Mouse (Mus musculus): ENCODE results near the gene Gfap. TPM values are rescaled to one million over a fixed set of nuclear protein-coding genes. Genes with fewer than 3 reads are reported as not detected.
A peak's percentile ranks its signal among the peaks of the same experiment; 100 is the strongest.

Gfap gene
- polyA plus RNA-seq, 1 experiment from 2014 or later: not detected

- ATAC-seq (ENCODE audit: low FRiP score, low read depth): no peak
- WGBS: 85% methylated on average over 4 of the region's 4 CpGs
- Histone ChIP-seq H3K9me3 (no peaks in the 10 kb centered on the region), H3K4me1 (peaks cover 6% of the 10 kb centered on the region; the same call in 1 of the 2 replicates), H3K4me3 (no peak overlapping the region), H3K9ac (replicated peaks) (no peak overlapping the region), H3K27me3 (peaks cover 67% of the 10 kb centered on the region), H3K4me2 (replicated peaks) (no peak overlapping the region), H3K27ac (replicated peaks) (no peak overlapping the region), H3K36me3 (no peaks in the 10 kb centered on the region)
Observed at GRCm38 (mm10) chr11:102894716-102895115, 6.0 kb downstream of the Gfap start.

DNA sequence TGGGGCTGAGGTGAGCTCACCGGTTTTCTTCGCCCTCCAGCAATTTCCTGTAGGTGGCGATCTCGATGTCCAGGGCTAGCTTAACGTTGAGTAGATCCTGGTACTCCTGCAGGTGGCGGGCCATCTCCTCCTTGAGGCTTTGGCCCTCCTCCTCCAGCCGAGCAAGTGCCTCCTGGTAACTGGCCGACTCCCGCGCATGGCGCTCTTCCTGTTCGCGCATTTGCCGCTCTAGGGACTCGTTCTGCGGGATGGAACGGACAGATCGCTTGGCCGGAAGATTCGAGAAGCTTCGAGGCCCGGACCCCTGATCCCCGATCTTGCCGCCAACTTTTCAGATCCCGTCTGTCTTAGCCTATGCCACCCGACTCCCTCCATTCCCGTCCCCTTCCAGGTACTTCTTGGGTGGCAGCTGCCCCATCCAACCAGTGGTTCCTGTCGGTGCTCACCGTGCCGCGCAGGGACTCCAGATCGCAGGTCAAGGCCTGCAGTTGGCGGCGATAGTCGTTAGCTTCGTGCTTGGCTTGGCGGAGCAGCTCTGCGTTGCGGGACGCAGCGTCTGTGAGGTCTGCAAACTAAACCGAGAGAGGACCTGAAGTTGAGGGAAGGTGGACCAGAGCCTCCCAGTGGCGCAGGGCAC is 7.6 kb downstream of the Gfap start:
- H3K9ac ChIP-seq (replicated peaks): 0 out of 2 replicates have a peak overlapping the region, but pooled peaks have one; percentile 11
- ATAC-seq (ENCODE audit: low FRiP score, low read depth): no peak
- no peaks in the 10 kb centered on the region for H3K36me3 ChIP-seq
- H3K27ac ChIP-seq (replicated peaks): no peak overlapping the region
- peak overlapping the region; percentile 39 for H3K4me2 ChIP-seq (replicated peaks)
- H3K9me3 ChIP-seq: no peaks in the 10 kb centered on the region
- H3K4me1 ChIP-seq: peaks cover 6% of the 10 kb centered on the region; the same call in 1 of the 2 replicates
- peak overlapping the region; percentile 26 for H3K4me3 ChIP-seq
- H3K27me3 ChIP-seq: peaks cover 68% of the 10 kb centered on the region
- 5% methylated on average over 43 of the region's 43 CpGs for WGBS

- ATAC-seq (ENCODE audit: low FRiP score, low read depth): no peak
- no peak overlapping the region for H3K27ac ChIP-seq (replicated peaks)
- H3K27me3 ChIP-seq: peaks cover 69% of the 10 kb centered on the region
- WGBS: 73% methylated on average over 5 of the region's 5 CpGs
- peaks cover 6% of the 10 kb centered on the region; the same call in 1 of the 2 replicates for H3K4me1 ChIP-seq
- H3K9me3 ChIP-seq: no peaks in the 10 kb centered on the region
- H3K36me3 ChIP-seq: no peaks in the 10 kb centered on the region
- no peak overlapping the region for H3K4me2 ChIP-seq (replicated peaks)
- H3K4me3 ChIP-seq: no peak overlapping the region
- no peak overlapping the region for H3K9ac ChIP-seq (replicated peaks)
Observed at GRCm38 (mm10) chr11:102890096-102890495, 10.6 kb downstream of the Gfap start.

DNA sequence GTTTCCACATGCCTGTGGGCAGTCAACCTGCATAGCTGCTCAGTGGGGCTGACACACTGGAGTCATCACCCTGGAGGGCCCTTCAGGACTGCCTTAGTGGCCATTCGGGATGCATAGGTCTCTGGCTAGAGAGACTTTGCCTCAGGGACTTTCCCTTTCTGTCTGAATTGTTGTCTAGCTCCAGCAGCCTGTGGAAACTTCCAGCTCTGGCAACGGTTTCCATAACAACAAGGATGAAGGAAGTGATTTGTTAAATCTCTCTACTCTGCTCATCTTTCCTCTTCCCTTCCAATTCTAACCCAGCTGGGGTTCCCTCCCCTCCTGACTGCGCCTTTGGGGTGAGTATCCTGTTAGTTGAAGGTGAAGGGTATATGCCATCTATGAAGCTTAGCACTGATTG is 12.6 kb downstream of the Gfap start:
- no peaks in the 10 kb centered on the region for H3K36me3 ChIP-seq
- no peak overlapping the region for H3K9ac ChIP-seq (replicated peaks)
- H3K27ac ChIP-seq (replicated peaks): no peak overlapping the region
- 64% methylated on average over 3 of the region's 3 CpGs for WGBS
- peaks cover 2% of the 10 kb centered on the region; the same call in 1 of the 2 replicates for H3K4me1 ChIP-seq
- H3K27me3 ChIP-seq: peaks cover 50% of the 10 kb centered on the region
- no peaks in the 10 kb centered on the region for H3K9me3 ChIP-seq
- ATAC-seq (ENCODE audit: low FRiP score, low read depth): no peak
- no peak overlapping the region for H3K4me2 ChIP-seq (replicated peaks)
- no peak overlapping the region for H3K4me3 ChIP-seq

- Histone ChIP-seq H3K4me3 (no peak overlapping the region), H3K9ac (replicated peaks) (no peak overlapping the region), H3K4me2 (replicated peaks) (no peak overlapping the region), H3K9me3 (no peaks in the 10 kb centered on the region), H3K4me1 (no peaks in the 10 kb centered on the region), H3K36me3 (no peaks in the 10 kb centered on the region), H3K27ac (replicated peaks) (no peak overlapping the region), H3K27me3 (peaks cover 43% of the 10 kb centered on the region)
- ATAC-seq (ENCODE audit: low FRiP score, low read depth): no peak
- WGBS: 86% methylated on average over 5 of the region's 5 CpGs
Observed at GRCm38 (mm10) chr11:102887433-102887832, 13.3 kb downstream of the Gfap start.

- Histone ChIP-seq H3K27me3 (peaks cover 35% of the 10 kb centered on the region), H3K4me3 (no peak within 1 kb of the TSS), H3K4me1 (peaks cover 10% of the 10 kb centered on the region), H3K36me3 (no peaks in the 10 kb centered on the region), H3K9ac (replicated peaks) (no peak within 1 kb of the TSS), H3K27ac (replicated peaks) (no peak within 1 kb of the TSS), H3K9me3 (no peaks in the 10 kb centered on the region), H3K4me2 (replicated peaks) (no peak within 1 kb of the TSS)
- no peak for ATAC-seq (ENCODE audit: low FRiP score, low read depth)
- WGBS: 56% methylated on average over 10 of the region's 10 CpGs
Observed at GRCm38 (mm10) chr11:102884616-102885219, 16.0 kb downstream of the Gfap start, which contains the start of gene Fam187a. Gene Fam187a, plus strand, starts transcription at chr11:102885169.

DNA sequence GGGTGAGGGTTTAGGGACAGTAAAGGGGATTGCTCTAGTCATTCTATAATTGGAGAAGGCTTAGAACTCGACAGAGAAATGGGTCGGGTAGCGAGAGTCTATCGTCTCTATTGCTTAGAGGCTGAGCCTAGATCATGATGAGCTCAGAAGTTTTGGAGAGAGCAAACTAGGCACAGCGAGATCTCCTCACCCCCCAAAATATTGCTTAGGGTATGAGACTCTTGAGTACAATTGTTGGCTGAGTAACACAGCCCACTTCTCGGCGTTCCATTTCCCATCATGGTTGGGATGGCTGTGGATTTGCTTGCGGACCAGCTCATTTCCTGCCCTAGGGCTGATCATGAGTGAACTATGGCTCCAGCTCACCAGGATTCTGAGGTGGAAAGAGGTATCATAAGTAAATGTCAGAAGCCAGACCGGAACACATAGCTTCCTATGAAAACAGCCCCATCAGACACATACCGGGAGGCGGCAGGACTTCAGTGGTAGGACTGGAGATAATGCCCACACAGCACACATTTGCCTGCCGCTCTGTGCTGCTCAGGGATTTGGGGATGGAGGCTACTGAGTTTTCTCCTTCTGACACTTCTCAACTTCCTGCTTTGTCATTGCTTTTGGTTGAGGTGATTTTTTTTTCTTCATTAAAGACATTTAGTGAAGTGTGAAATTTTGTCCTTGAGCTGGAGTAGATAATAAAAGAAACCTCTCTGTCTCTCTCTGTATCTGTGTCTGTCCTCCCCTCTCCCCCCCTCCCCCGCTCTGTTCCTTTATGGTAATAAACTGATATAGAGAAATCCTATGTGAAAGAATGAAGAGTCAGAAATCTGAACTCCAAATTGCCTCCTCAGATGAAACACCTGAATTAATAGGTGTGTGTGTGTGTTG is 19.2 kb downstream of the Gfap start:
- 21% methylated on average over 13 of the region's 13 CpGs for WGBS
- H3K36me3 ChIP-seq: peaks cover 10% of the 10 kb centered on the region
- no peaks in the 10 kb centered on the region for H3K9me3 ChIP-seq
- peak overlapping the region; percentile 73 for H3K4me2 ChIP-seq (replicated peaks)
- ATAC-seq (ENCODE audit: low FRiP score, low read depth): no peak
- H3K27ac ChIP-seq (replicated peaks): peak overlapping the region; percentile 82; the same call in 1 of the 2 replicates
- peaks cover 14% of the 10 kb centered on the region; the same call in 1 of the 2 replicates for H3K27me3 ChIP-seq
- H3K4me1 ChIP-seq: peaks cover 20% of the 10 kb centered on the region
- H3K4me3 ChIP-seq: peak overlapping the region; percentile 78
- peak overlapping the region; percentile 72 for H3K9ac ChIP-seq (replicated peaks)

GRCm38 (mm10) chr11:102880585-102881313 is 20.0 kb downstream of the Gfap start, which contains the start of the genes Eftud2 and Ccdc103:
Gene Eftud2, minus strand, starts transcription at chr11:102880985.
Gene Ccdc103, plus strand, starts transcription at chr11:102881204.
- Histone ChIP-seq H3K27me3 (peaks cover 7% of the 10 kb centered on the region; the same call in 1 of the 2 replicates), H3K4me2 (replicated peaks) (peak within 1 kb of the TSS; percentile 73), H3K4me3 (peak within 1 kb of the TSS; percentile 78), H3K9me3 (no peaks in the 10 kb centered on the region), H3K4me1 (peaks cover 20% of the 10 kb centered on the region), H3K9ac (replicated peaks) (peak within 1 kb of the TSS; percentile 72), H3K36me3 (peaks cover 18% of the 10 kb centered on the region), H3K27ac (replicated peaks) (peak within 1 kb of the TSS; percentile 82)
- ATAC-seq (ENCODE audit: low FRiP score, low read depth): peak; percentile 93
- under 1% methylated on average over 62 of the region's 62 CpGs for WGBS

DNA sequence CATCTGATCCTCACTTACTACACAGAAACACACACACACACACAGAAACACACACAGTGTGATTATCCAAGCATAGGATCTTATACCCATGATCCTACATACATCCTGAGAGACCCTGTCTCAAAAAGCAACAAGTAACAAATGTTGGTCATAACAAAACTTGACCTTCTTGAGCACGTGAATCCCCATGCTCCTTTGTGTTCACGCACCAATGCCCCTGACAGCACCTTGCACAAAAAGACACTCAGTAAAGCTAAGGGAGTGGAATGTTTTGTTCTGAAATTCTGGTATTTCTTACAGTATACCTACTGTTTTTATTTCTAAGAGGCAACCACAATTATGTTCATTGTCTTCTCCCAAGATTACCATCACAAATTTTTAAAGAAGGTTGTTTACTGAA is 21.2 kb downstream of the Gfap start:
- ATAC-seq (ENCODE audit: low FRiP score, low read depth): no peak
- Histone ChIP-seq H3K36me3 (peaks cover 30% of the 10 kb centered on the region), H3K27ac (replicated peaks) (no peak overlapping the region), H3K9me3 (no peaks in the 10 kb centered on the region), H3K4me2 (replicated peaks) (peak overlapping the region; percentile 73), H3K9ac (replicated peaks) (no peak overlapping the region), H3K4me3 (peak overlapping the region; percentile 78; the same call in 1 of the 2 replicates), H3K27me3 (no peaks in the 10 kb centered on the region), H3K4me1 (peaks cover 20% of the 10 kb centered on the region)
- 61% methylated on average over 2 of the region's 2 CpGs for WGBS

DNA sequence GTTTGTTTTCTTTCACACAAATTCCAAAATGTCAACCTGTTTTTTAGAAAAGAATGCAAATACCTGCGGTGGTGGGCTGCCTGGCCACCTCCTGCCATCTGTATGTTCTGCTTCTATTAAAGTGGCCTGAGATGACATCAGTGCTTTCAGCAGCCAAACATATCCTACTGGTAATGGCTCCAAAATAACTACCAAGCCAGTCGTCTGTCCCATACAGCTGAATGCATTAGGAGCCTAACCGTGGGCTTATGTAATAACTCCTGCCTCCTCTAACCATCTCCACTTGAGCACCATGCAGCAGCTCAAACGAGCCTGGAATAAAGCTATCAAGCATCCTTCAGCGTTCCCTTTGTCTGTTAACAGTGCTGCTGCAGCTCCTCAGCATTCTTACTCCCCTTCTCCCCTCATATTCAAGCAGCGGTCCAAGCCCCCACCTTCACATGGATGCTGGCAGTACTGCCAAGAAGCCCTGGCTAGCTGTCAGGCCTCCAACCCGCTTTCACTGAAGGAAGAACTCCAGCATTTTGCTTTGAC is 25.8 kb downstream of the Gfap start:
- Histone ChIP-seq H3K36me3 (peaks cover 64% of the 10 kb centered on the region), H3K9ac (replicated peaks) (no peak overlapping the region)
- 90% methylated on average over 7 of the region's 7 CpGs for WGBS

DNA sequence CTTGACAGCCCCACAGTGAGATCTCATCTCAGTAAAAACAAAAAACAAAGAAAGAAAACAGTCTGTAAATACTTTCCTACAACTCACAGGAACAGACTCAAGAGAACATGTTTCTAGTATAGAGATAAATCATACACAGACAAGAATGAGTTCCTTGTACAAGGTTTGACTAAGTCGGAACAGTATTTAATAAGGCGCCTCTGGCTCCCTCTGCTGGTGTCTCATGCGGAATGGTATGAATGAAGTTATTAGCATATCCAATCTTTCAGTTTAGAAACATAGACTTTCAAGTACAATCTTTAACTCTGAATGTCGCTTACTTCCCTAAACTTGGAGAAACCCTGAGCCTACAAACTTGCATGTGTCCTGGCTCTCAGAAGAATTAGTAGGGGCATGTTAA is 36.4 kb downstream of the Gfap start:
- no peak overlapping the region for H3K27ac ChIP-seq (replicated peaks)
- no peaks in the 10 kb centered on the region for H3K9me3 ChIP-seq
- no peak overlapping the region for H3K4me3 ChIP-seq
- ATAC-seq (ENCODE audit: low FRiP score, low read depth): no peak
- H3K36me3 ChIP-seq: peaks cover 88% of the 10 kb centered on the region
- no peak overlapping the region for H3K4me2 ChIP-seq (replicated peaks)
- H3K4me1 ChIP-seq: no peaks in the 10 kb centered on the region
- H3K27me3 ChIP-seq: no peaks in the 10 kb centered on the region
- 49% methylated on average over 4 of the region's 4 CpGs for whole genome bisulfite sequencing
- H3K9ac ChIP-seq (replicated peaks): no peak overlapping the region

More for the DNA sequence above, 25.8 kb downstream of the Gfap start:
- H3K27ac ChIP-seq (replicated peaks): no peak overlapping the region
- no peaks in the 10 kb centered on the region for H3K9me3 ChIP-seq
- ATAC-seq (ENCODE audit: low FRiP score, low read depth): no peak
- no peak overlapping the region for H3K4me2 ChIP-seq (replicated peaks)
- no peaks in the 10 kb centered on the region for H3K27me3 ChIP-seq
- H3K4me3 ChIP-seq: no peak overlapping the region
- H3K4me1 ChIP-seq: peaks cover 11% of the 10 kb centered on the region

All from midbrain, embryonic 12.5 days (tissue).